In the genomic region with DNA sequence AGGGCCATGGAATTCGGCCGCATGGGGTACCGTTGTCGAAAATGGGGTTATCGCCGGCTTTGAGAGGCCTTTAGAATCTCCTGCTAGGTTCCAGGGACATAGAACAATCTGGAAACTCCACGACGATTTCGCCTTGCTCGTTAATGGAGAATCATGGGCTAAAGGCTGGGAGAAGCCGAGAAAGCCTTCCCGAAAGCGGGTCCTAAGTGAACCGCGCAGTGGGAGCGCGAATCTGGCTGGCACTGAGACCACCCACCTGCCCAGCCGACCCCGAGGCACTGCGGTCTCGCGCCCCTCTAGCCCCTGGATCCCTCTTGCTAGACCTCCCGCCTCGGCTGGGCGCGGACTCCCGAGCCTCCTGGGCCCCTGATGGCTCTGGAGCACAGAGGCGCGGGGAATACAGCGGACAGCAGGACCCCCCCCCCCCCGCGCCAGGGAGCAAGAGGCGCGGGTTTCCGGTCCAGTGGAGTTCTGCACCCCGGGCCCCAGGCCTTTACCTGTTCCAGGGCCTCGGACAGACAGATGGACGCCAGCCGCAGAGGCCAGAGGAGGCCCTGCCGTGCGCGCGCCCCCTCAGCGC, we compare ENCODE assay signal across 10 mouse cellular contexts. TPM values are rescaled to one million over a fixed set of nuclear protein-coding genes. Genes with fewer than 3 reads are reported as not detected.
A peak's percentile ranks its signal among the peaks of the same experiment; 100 is the strongest.
DNase-seq lines count a peak whose midpoint lies in the region; ATAC-seq and TF ChIP-seq lines count a peak whose summit lies in the region.
"Had no signal": no experiment of that assay in that cellular context is flagged by ENCODE, and none has a peak within 500 bp of the region (broad histone marks: within the 10 kb centered on the region; RNA-seq: fewer than 3 reads in every experiment).

No protein-coding gene starts in this region.

- H3K9ac ChIP-seq in heart, embryonic 13.5 days = peak overlapping the region; percentile 74
- H3K9ac ChIP-seq in hindbrain, embryonic 15.5 days = no peak overlapping the region
- H3K9ac ChIP-seq in midbrain, postnatal 0 days (replicated peaks; ENCODE audit: low read length, poor library complexity, severe bottlenecking) = peak overlapping the region; percentile 39; the same call in 1 of the 2 replicates

- H3K4me2 ChIP-seq in heart, embryonic 13.5 days = peak overlapping the region; percentile 81
- H3K4me2 ChIP-seq in hindbrain, embryonic 15.5 days = peak overlapping the region; percentile 57
- H3K4me2 ChIP-seq in midbrain, postnatal 0 days (ENCODE audit: low read depth, low read length, poor library complexity, severe bottlenecking) = peak overlapping the region; percentile 49

- TF ChIP-seq CTCF in midbrain, postnatal 0 days (IDR thresholded peaks at IDR 0.05) = no peak

- peak overlapping the region; percentile 61 for H3K27ac ChIP-seq in heart, embryonic 13.5 days (replicated peaks)
- peak overlapping the region; percentile 51 for H3K27ac ChIP-seq in brown adipose tissue, adult 24 weeks (replicated peaks; ENCODE audit: low read depth, low read length)
- H3K27ac ChIP-seq in hindbrain, embryonic 15.5 days (replicated peaks) = 0 out of 2 replicates have a peak overlapping the region, but pooled peaks have one; percentile 8
- no peak overlapping the region for H3K27ac ChIP-seq in midbrain, postnatal 0 days (ENCODE audit: low read depth, low read length)

- no peak for ATAC-seq in heart, embryonic 13.5 days (ENCODE audit: extremely low read depth, insufficient number of reproducible peaks, low FRiP score, low TSS enrichment)
- no peak for ATAC-seq in hindbrain, embryonic 15.5 days (ENCODE audit: low FRiP score, low read depth)
- no peak for ATAC-seq in midbrain, postnatal 0 days (ENCODE audit: low FRiP score)

- DNase-seq in heart, adult 11 months = no peak
- DNase-seq in midbrain, postnatal 0 days (ENCODE audit: low spot score) = no peak
- DNase-seq in left cerebral cortex, postnatal 14 days (ENCODE audit: low spot score in 2 of 2) = no peak
- DNase-seq in spleen, postnatal 14 days (ENCODE audit: low spot score in 2 of 2) = no peak
- DNase-seq in layer of hippocampus, postnatal 10 days (ENCODE audit: low spot score in 2 of 2) = no peak

- intact Hi-C loops in left cerebral cortex, postnatal 14 days (cut with DNase I) = no loop called here

- H3K9me3 ChIP-seq in heart, embryonic 13.5 days = no peaks in the 10 kb centered on the region
- H3K9me3 ChIP-seq in hindbrain, embryonic 15.5 days = no peaks in the 10 kb centered on the region
- no peaks in the 10 kb centered on the region for H3K9me3 ChIP-seq in midbrain, postnatal 0 days (ENCODE audit: low read length)

- under 1% methylated on average over 43 of the region's 44 CpGs for WGBS in heart, embryonic 13.5 days
- WGBS in hindbrain, embryonic 15.5 days = under 1% methylated on average over 44 of the region's 44 CpGs
- WGBS in midbrain, postnatal 0 days = 1% methylated on average over 42 of the region's 44 CpGs

- H3K4me3 ChIP-seq in heart, embryonic 13.5 days = peak overlapping the region; percentile 60
- peak overlapping the region; percentile 62 for H3K4me3 ChIP-seq in brown adipose tissue, adult 24 weeks (ENCODE audit: insufficient read depth, low read depth, low read length)
- peak overlapping the region; percentile 41 for H3K4me3 ChIP-seq in hindbrain, embryonic 15.5 days
- peak overlapping the region; percentile 32 for H3K4me3 ChIP-seq in midbrain, postnatal 0 days (ENCODE audit: low read depth, low read length)

- peaks cover 55% of the 10 kb centered on the region for H3K4me1 ChIP-seq in heart, embryonic 13.5 days
- H3K4me1 ChIP-seq in brown adipose tissue, adult 24 weeks (ENCODE audit: control insufficient read depth, insufficient read depth, insufficient read length, low read length) = peaks cover 2% of the 10 kb centered on the region; the same call in 1 of the 2 replicates
- H3K4me1 ChIP-seq in hindbrain, embryonic 15.5 days (replicated peaks) = peaks cover 43% of the 10 kb centered on the region
- no peaks in the 10 kb centered on the region for H3K4me1 ChIP-seq in midbrain, postnatal 0 days (ENCODE audit: insufficient read depth, low read length)

- H3K27me3 ChIP-seq in heart, embryonic 13.5 days (replicated peaks) = peaks cover 100% of the 10 kb centered on the region
- peaks cover 85% of the 10 kb centered on the region for H3K27me3 ChIP-seq in hindbrain, embryonic 15.5 days
- H3K27me3 ChIP-seq in midbrain, postnatal 0 days (ENCODE audit: insufficient read depth, low read length) = peaks cover 69% of the 10 kb centered on the region

- H3K36me3 ChIP-seq in heart, embryonic 13.5 days = no peaks in the 10 kb centered on the region
- no peaks in the 10 kb centered on the region for H3K36me3 ChIP-seq in hindbrain, embryonic 15.5 days
- H3K36me3 ChIP-seq in midbrain, postnatal 0 days (ENCODE audit: insufficient read depth, low read length) = no peaks in the 10 kb centered on the region

RNA-seq across cellular contexts. Expression of gene Gata2, which starts 3.1 kb away (rescaled TPM):
- 14.3 and 17.6 TPM in 2 replicates for polyA plus RNA-seq in heart, embryonic 13.5 days (2015; fragmentation: Nextera tagmentation; extraction: Ambion mirVana)
- polyA plus RNA-seq in brown adipose tissue, adult 24 weeks (2012; ENCODE audit: insufficient read depth, insufficient read length, missing spikeins) = 4.7 and 7.0 TPM in 2 replicates
- polyA plus RNA-seq in hindbrain, embryonic 15.5 days (2015; fragmentation: Nextera tagmentation; extraction: Ambion mirVana) = 18.1 and 20.2 TPM in 2 replicates
- 9.2 and 19.3 TPM in 2 replicates for total RNA-seq in midbrain, postnatal 0 days (2014; rRNA removed)
- polyA plus RNA-seq in midbrain, postnatal 0 days (2015; fragmentation: Nextera tagmentation; extraction: Ambion mirVana) = 17.2 and 18.5 TPM in 2 replicates
- 1 to 10 TPM; 4.9 to 6.2 TPM for total RNA-seq in left cerebral cortex, postnatal 14 days (2021)
- 1 to 10 TPM; 4.6 to 5.9 TPM for total RNA-seq in layer of hippocampus, postnatal 10 days (2021)

RNA-seq across cellular contexts. Expression of gene Dnajb8, which starts 25.2 kb away (rescaled TPM):
- polyA plus RNA-seq in heart, embryonic 13.5 days (2015; fragmentation: Nextera tagmentation; extraction: Ambion mirVana) = not detected in 2 replicates
- not detected in 2 replicates for polyA plus RNA-seq in brown adipose tissue, adult 24 weeks (2012; ENCODE audit: insufficient read depth, insufficient read length, missing spikeins)
- not detected in 2 replicates for polyA plus RNA-seq in hindbrain, embryonic 15.5 days (2015; fragmentation: Nextera tagmentation; extraction: Ambion mirVana)
- not detected in 2 replicates for total RNA-seq in midbrain, postnatal 0 days (2014; rRNA removed)
- polyA plus RNA-seq in midbrain, postnatal 0 days (2015; fragmentation: Nextera tagmentation; extraction: Ambion mirVana) = not detected in 2 replicates
- total RNA-seq in left cerebral cortex, postnatal 14 days (2021) = not detected
- not detected for total RNA-seq in layer of hippocampus, postnatal 10 days (2021)
- total RNA-seq: heart, postnatal 14 days; MEL had no signal
